Mouse (Mus musculus) spleen, postnatal 4 days (tissue): ENCODE results near the gene Macf1.
"Not testable (repeated sequence)": the region's sequence is repeated elsewhere in the genome, so short reads cannot be mapped to it uniquely, and the experiment has no call there.

ENCODE experiments used
- DNase-seq, 2 experiments: peaks; one replicate each; pipeline ENCODE4 v3.0.0; 2022; ENCODE audit warnings: low spot score in 2 of 2

Gene Macf1

GRCm38 (mm10) chr4:123446754-123447153 is 237.4 kb downstream of the Macf1 start:
- DNase-seq: no peak

- not testable (repeated sequence) for DNase-seq
These were observed 237.9 kb downstream of the Macf1 start for GRCm38 (mm10) chr4:123446221-123446620.

GRCm38 (mm10) chr4:123438414-123438813 is 245.7 kb downstream of the Macf1 start:
- DNase-seq: no peak

GRCm38 (mm10) chr4:123433171-123433570 is 251.0 kb downstream of the Macf1 start:
- no peak for DNase-seq

GRCm38 (mm10) chr4:123431936-123432335 is 252.2 kb downstream of the Macf1 start:
- no peak for DNase-seq

- no peak for DNase-seq
These were observed 256.1 kb downstream of the Macf1 start for GRCm38 (mm10) chr4:123427900-123428684.

GRCm38 (mm10) chr4:123427271-123427899 is 256.8 kb downstream of the Macf1 start:
- DNase-seq: no peak

- DNase-seq: no peak
These were observed 257.6 kb downstream of the Macf1 start for GRCm38 (mm10) chr4:123426429-123427080.

GRCm38 (mm10) chr4:123425672-123426272 is 258.4 kb downstream of the Macf1 start:
- DNase-seq: no peak

GRCm38 (mm10) chr4:123424050-123424449 is 260.1 kb downstream of the Macf1 start:
- no peak for DNase-seq

GRCm38 (mm10) chr4:123422828-123423227 is 261.3 kb downstream of the Macf1 start:
- DNase-seq: no peak

GRCm38 (mm10) chr4:123418032-123418431 is 266.1 kb downstream of the Macf1 start:
- DNase-seq: no peak

GRCm38 (mm10) chr4:123417478-123417877 is 266.7 kb downstream of the Macf1 start:
- no peak for DNase-seq

GRCm38 (mm10) chr4:123416829-123417228 is 267.3 kb downstream of the Macf1 start:
- no peak for DNase-seq

- no peak for DNase-seq
These were observed 268.6 kb downstream of the Macf1 start for GRCm38 (mm10) chr4:123415566-123415965.

- no peak for DNase-seq
These were observed 270.3 kb downstream of the Macf1 start for GRCm38 (mm10) chr4:123413876-123414275.

- DNase-seq: no peak
These were observed 271.2 kb downstream of the Macf1 start for GRCm38 (mm10) chr4:123412981-123413380.

- no peak for DNase-seq
These were observed 271.7 kb downstream of the Macf1 start for GRCm38 (mm10) chr4:123412528-123412878.

GRCm38 (mm10) chr4:123411732-123412527 is 272.2 kb downstream of the Macf1 start:
- DNase-seq: peak; percentile 66 to 81

GRCm38 (mm10) chr4:123411006-123411731 is 273.0 kb downstream of the Macf1 start:
- DNase-seq: peak in 1 of 2 experiments; percentile 75

GRCm38 (mm10) chr4:123409752-123410151 is 274.4 kb downstream of the Macf1 start:
- no peak for DNase-seq
